Mouse (Mus musculus): ENCODE data around the gene Dusp12. TPM values are rescaled to one million over a fixed set of nuclear protein-coding genes. Genes with fewer than 3 reads are reported as not detected.

Gene Dusp12
- total RNA-seq, 2 experiments from 2014 or later: 18.9 to 19.8 TPM

DNA sequence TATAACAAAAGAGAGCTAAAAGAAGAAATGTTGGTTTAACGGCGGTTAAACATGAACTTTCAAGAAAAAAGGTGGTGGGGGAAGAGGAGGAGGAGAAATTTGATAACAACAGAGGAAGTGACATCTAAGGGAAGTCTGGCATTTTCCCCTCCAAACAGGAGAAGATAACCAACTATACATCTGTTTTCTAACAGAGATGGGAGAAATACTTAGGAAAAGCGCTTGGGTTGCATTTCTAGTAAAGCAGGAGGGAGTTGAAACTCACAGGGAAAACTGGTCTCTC, 23.0 kb downstream of the Dusp12 start:
- no peak for DNase-seq

DNA sequence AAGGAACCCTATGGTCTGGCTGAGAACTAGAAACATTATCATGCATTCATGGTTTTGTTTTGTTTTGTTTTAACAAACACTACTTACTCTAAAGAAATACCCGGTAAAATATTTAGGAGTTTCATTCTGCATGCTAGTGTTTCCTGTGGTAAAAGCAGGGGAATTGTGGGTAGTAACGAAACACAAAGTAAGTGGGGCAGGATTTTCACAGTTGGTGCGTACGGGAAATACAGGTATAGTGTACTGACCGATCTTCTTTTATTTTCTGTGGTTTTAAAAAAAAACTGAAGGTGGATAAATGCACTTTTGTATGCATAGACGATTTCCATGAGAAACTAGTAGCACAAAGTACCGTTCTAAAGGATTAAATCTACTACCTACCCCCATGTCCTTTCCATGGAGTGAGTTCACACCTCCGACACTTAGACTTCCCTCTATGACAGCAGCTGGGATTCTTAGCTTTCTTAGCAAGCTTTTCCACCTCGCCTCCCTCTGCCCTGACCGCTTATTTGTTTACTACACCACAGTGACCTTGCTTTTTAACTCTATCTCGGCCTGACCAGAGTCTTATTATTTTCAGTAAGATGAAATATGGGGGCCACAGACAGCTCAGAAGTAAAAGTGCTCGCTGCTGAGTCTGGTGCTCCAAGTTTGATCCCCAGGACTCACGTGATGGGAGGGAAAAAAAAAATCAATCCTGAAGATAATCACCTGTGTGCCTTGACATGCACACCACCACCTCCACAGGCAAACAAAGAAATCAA, 23.5 kb downstream of the Dusp12 start:
- no peak for DNase-seq

DNA sequence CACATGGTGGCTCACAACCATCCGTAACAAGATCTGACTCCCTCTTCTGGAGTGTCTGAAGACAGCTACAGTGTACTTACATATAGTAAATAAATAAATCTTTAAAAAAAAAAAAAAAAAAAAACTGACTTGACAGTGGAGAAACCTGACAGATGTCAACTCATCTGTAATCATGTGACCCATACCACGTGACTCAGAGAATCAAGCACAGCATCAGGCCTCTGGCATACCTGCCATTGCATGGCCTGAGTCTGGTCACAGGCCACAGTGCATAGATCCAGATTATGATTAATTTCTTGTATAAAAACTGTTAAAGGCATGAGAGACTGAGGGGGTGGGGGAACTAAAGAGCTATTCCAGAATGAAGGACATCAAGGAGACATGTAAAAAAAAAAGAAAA, 26.5 kb downstream of the Dusp12 start:
- no peak for DNase-seq

DNA sequence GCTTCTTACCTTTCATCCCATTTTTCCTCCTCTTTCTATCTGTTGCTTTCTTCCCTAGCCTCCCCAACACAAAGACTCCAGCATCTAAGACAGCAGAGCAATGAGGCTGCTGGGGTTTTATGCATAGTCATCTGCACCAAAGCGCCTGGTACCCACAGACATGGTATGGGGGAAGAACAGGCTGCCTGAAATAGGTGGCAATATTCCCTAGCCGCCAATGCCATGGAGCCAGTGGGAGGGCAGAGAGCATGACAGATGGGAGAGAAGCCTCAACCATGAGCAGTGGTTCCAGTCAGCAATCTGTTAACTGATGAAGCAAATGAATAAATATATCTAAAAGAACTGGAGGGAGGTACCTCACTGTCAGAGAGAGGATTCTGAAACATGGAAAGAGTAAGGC, 28.0 kb downstream of the Dusp12 start:
- DNase-seq: no peak

DNA sequence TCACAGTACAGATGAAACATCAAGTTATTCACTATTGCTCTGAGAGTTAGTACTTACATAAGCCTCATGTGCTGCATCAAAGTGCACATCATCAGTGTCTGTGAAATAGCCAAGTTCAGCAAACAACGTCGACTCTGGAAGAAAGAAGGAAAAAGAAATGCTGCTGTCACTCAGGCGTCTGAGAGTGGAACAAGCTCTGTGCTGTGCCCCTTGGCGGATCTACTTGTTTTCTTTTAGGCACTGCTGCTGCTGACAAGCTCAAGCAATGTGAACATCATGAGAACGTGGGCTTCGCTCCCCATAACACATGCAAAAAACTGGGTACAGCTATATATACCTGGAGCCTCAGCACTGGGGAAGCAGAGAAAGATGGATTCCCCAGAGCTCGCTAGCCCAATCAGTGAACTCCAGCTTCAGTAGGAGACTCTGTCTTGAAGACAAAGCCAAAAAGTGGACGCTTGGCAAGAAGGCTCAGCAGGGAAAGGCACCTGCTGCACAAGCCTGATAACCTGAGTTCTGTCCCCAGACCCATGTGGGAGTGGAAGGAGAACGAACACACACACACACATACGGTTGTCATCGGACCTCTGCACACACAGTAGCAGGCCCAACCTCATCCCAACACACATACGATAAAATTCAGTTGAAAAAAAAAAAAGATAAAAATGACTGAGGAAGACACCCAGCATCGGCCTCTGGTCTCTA, 30.1 kb downstream of the Dusp12 start:
- DNase-seq: no peak

DNA sequence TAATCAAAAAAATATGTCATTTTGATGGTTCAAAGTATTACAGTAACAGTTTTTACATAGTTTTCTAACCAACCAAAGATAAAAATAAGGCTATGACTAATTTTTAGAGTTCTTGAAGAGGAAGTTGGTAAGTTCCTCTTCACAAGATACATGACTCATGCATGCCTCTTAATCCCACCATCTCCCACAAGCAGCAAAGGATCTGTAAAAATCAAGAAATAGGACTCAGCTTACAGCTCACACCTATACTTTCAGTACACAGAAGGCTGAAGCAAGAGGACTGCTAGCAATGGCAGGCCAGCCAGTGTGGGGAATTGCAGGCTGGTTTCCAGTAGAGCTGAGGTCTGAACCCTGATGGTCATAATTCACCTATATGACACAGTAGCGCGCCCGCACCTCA, 31.7 kb downstream of the Dusp12 start:
- DNase-seq: no peak

DNA sequence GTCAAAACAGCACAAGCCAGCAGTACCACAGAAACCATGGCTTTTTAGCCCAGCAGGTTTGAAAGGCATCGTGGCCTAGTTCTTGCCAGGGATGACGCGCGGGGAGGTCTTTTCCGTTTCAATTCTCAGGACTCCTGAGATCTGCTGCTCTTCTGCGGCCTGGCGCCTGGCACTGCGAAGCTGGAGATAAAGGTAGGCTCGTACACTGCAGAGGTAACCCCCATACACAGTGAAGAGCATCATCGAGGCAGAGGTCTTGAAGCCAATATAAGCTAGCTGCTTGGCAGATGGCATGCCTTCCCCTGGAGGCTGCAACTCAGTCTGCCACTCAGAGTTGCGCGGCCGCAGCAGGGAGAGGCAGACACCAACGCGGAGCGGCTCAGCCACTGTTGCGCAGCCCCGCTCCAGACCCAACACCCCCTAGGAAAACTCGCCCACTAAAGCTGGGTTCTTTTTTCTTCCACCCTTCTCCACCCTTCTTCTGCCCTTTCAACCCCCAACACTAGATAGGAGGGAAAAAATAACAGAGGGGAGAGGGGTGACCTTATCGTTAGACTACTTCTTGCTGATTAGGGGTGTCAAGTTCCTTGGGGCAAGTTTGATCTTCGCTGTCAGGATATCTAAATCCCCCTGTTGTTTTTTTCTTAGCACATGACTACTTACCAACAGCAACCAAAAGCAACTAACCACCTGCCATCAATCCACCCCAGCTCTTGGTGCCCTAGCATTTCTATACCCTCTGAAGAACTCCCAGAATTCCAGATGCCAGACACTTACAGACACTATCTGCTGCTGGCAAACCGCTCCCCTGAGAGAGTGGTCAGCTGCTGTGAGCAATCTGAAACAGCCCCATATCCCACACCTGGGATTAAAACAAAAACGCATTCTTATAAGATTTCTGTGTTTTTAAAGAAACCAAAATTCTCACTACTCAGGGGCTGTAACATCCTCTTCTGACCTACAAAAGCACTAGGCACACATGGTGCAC, 34.4 kb downstream of the Dusp12 start:
- no peak for DNase-seq

DNA sequence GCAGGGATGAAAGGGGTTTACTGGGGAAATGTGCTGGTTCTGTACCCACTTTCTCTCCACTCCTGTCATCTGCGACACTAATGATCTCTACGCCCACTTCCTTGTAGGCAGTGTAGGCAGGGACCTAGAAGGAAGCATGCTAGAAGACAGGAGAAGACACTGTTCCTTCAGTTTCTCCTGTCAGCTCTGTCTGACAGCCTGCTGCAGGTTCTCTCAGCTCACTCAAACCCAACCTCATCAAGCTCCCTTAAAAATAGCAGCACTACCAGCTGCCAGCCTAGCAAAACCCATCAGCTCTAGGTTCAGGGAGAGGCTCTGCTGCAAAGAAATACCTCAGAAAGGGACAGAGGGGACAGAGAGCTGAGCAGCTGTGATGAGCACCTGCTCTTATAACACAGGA, 35.3 kb downstream of the Dusp12 start:
- DNase-seq: no peak

DNA sequence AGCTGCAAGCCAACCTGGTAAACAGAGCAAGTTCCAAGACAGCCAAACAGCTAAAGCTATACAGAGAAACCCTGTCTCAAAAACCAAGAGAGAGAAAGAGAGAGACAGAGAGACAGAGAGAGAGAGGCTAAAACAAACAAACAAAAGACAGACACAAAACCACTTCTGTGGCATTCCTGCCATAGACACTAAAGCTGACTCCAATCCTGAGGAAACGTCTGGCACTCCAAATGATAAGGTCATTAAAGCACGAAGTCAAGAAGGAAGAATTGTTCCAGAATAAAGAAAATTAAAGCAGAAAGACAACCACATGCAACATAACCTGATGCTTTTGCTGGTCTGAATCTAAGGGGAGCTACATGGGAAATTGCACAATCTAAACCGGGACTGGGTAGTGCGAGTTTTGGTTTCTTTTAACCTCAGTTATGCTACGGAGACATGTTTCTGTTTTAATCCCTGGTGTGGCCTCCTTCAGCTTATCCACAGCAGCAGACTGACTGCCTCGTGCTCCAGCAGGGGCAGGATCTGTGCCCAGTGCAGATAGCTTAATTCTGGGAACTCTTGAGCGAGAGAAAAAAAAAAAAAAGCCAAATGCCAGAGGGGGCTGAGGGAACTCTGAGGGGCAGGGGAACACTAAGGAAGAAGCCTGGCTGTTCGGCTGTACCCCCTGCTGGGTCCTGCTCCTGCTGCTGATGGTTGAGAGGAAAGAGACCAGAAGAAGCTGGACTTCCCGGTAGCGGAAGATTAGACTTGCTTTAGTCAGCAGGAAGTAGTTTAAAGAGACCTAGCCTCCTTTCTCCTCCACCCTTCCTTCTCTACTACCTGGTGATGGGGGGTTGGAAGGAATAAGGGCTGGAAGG, 39.7 kb downstream of the Dusp12 start:
- no peak for DNase-seq

DNA sequence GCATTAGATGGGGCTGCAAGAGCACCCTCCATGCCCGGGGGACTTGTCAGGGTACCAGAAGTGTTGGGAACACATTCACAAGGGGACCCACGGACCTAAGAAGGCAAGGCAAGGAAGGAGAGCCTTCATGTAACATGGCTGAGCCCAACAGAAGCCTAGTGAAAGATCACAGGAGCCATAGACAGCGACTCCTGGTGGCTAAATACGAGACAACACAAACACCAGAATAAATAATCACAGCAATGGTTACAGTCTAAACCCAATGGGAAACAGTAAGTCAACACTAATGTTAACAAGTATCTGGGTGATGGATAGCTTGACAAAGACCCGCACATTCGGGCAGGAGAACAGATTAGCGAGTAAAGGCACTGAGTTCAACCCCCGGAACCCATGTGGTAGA, 41.0 kb downstream of the Dusp12 start:
- DNase-seq: no peak

DNA sequence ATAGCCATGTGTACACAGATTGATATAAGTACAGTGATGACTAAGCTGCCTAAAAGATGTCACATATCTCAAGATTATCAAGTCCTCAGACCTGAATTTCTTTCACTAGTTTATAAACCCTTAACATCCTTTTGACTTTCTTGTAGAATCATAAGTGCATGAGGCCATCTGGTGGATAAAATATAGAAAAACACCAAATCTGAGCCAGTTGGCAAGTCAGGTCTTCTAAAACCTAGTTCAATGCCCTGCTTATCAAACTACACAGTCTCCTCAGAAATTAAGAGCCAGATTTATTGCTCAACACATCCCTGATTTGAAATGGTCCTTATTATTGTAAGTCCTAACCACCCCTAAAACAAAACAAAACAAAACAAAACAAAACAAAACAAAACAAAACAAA, 45.7 kb downstream of the Dusp12 start:
- DNase-seq: no peak

DNA sequence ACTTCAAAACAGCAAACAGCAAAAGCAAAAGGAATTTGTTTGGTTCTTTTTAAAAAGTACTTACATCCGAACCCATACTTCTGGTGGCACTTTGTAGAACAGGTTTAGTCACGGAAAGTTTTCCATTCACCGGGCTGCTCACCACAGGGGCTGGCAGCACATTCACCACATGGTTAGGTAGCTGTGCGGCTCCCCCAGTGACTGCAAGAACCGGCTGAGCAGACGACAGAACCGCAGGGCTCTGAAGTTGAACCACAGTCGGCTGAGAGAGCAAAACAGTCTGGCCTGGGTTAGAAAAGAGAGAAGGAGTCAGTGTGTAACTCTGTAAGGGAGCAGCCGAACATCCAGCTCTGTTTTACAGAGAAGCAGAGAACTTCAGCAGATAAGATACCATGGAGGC, 50.6 kb downstream of the Dusp12 start:
- no peak for DNase-seq

DNA sequence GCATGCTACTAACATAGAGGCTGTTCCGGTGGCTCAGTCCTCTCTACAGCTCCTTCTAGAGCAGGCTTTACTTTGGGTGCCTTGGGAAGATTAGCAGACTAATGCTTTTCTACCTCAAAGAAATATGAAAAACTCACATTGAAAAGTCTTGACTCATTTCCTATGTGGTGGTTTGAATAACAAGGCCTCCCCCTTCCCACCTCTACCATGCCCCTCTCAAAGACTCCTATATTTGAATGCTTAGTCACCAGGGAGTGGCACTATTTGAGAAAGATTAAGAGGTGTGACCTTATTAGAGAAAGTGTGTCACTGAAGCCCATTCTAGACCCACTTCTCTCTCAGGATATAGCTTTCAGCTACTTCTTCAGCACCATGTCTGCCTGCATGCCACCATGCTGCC, 55.6 kb downstream of the Dusp12 start:
- DNase-seq: no peak

DNA sequence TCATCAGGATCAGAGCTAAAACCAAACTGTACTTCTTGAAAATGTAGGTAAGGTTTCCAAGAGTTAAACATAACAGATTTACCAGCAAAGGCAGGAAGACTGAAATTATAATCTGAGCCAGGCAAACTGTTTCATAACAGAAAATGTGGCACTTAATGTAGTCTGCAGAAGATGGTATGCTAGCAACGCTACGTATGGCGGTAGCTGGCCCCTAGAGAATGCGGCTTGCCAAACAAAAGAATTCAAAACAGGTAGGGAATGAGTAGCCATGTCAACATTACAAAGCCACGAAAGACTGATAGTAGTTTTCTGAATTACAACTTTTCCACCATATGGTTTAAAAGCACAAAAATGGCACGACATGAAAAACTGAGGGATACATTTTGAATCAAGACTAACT, 56.0 kb downstream of the Dusp12 start:
- no peak for DNase-seq

Other genes with a start within 250 kb of the Dusp12 start
- gene Olfml2b, start 241.0 kb downstream of the Dusp12 start, total RNA-seq (2021): 1 to 10 TPM; 6.0 to 8.9 TPM
- 10 to 100 TPM; 34.5 to 40.6 TPM for gene Atf6, start 17.8 kb downstream of the Dusp12 start, total RNA-seq (2021)
- gene Gm26620, start 475 bp downstream of the Dusp12 start, total RNA-seq (2021): under 1 TPM; 0.53 to 0.95 TPM
- not detected for gene Fcrlb, start 27.4 kb upstream of the Dusp12 start, total RNA-seq (2021)
- under 1 TPM in 1 of 2 experiments, not detected in 1; 0.36 TPM for gene Fcrla, start 42.0 kb upstream of the Dusp12 start, total RNA-seq (2021)
- 1 to 10 TPM; 3.3 to 8.5 TPM for gene Fcgr2b, start 91.0 kb upstream of the Dusp12 start, total RNA-seq (2021)
- gene Fcgr4, start 133.4 kb upstream of the Dusp12 start, total RNA-seq (2021): 1 to 10 TPM; 2.6 to 7.6 TPM
- gene Fcgr3, start 179.4 kb upstream of the Dusp12 start, total RNA-seq (2021): 10 to 100 TPM; 10.9 to 19.5 TPM
- 1 to 10 TPM; 1.9 to 2.6 TPM for gene Cfap126, start 228.4 kb upstream of the Dusp12 start, total RNA-seq (2021)

Measured in adrenal gland, postnatal 36 days (tissue).